Mouse (Mus musculus): Measurements from ENCODE around the gene Nudt2. TPM values are rescaled to one million over a fixed set of nuclear protein-coding genes. Genes with fewer than 3 reads are reported as not detected.
A peak's percentile ranks its signal among the peaks of the same experiment; 100 is the strongest.

Nudt2 gene
- polyA plus RNA-seq, 1 experiment from 2014 or later: 78.5 TPM

GRCm38 (mm10) chr4:41497995-41498845 lies 33.3 kb downstream of the Nudt2 start:
- Histone ChIP-seq H3K9ac (replicated peaks; ENCODE audit: low read depth, low read length) (peak overlapping the region; percentile 7; the same call in 1 of the 2 replicates), H3K27ac (ENCODE audit: low read depth, low read length) (no peak overlapping the region), H3K4me3 (ENCODE audit: low read depth, low read length) (peak overlapping the region; percentile 25), H3K27me3 (ENCODE audit: control insufficient read depth, insufficient read depth, low read length) (peaks cover 27% of the 10 kb centered on the region), H3K9me3 (ENCODE audit: control insufficient read depth, low read length) (no peaks in the 10 kb centered on the region), H3K4me2 (ENCODE audit: low read depth, low read length) (peak overlapping the region; percentile 52), H3K36me3 (ENCODE audit: control insufficient read depth, insufficient read depth, low read length) (no peaks in the 10 kb centered on the region), H3K4me1 (ENCODE audit: control insufficient read depth, insufficient read depth, low read length) (peaks cover 22% of the 10 kb centered on the region; the same call in 1 of the 2 replicates)
- no peak for ATAC-seq (ENCODE audit: low read depth)
- 10% methylated on average over 70 of the region's 72 CpGs for WGBS

- Histone ChIP-seq H3K4me3 (ENCODE audit: low read depth, low read length) (peak overlapping the region; percentile 25), H3K9ac (replicated peaks; ENCODE audit: low read depth, low read length) (peak overlapping the region; percentile 28; the same call in 1 of the 2 replicates), H3K4me1 (ENCODE audit: control insufficient read depth, insufficient read depth, low read length) (peaks cover 22% of the 10 kb centered on the region; the same call in 1 of the 2 replicates), H3K9me3 (ENCODE audit: control insufficient read depth, low read length) (no peaks in the 10 kb centered on the region), H3K27ac (ENCODE audit: low read depth, low read length) (no peak overlapping the region), H3K27me3 (ENCODE audit: control insufficient read depth, insufficient read depth, low read length) (peaks cover 27% of the 10 kb centered on the region), H3K4me2 (ENCODE audit: low read depth, low read length) (peak overlapping the region; percentile 52), H3K36me3 (ENCODE audit: control insufficient read depth, insufficient read depth, low read length) (no peaks in the 10 kb centered on the region)
- no peak for ATAC-seq (ENCODE audit: low read depth)
- 5% methylated on average over 43 of the region's 43 CpGs for WGBS
Measured at GRCm38 (mm10) chr4:41498921-41499391, 34.0 kb downstream of the Nudt2 start.

DNA sequence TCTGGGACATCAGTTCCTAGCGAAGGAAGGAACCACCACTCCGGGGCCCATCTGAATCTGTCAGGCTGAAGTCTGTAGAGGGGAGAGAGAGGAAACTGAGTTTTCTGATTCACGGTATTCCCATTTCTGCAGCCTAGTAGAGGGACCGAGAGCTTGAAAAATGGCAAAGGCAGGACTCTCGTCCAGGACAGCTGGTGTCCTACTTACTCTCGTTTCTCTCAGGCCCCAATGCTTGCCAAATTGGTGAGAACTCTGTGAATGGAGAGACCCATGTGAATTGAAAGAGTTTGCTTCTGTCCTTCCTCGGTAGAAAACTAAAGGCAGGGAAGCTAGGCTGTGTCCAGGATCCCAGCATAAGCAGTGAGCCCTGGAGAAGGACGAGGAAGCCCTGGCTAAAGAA lies 34.7 kb downstream of the Nudt2 start:
- Histone ChIP-seq H3K9me3 (ENCODE audit: control insufficient read depth, low read length) (no peaks in the 10 kb centered on the region), H3K27ac (ENCODE audit: low read depth, low read length) (no peak overlapping the region), H3K9ac (replicated peaks; ENCODE audit: low read depth, low read length) (no peak overlapping the region), H3K27me3 (ENCODE audit: control insufficient read depth, insufficient read depth, low read length) (peaks cover 27% of the 10 kb centered on the region), H3K4me1 (ENCODE audit: control insufficient read depth, insufficient read depth, low read length) (peaks cover 22% of the 10 kb centered on the region; the same call in 1 of the 2 replicates), H3K4me3 (ENCODE audit: low read depth, low read length) (no peak overlapping the region), H3K36me3 (ENCODE audit: control insufficient read depth, insufficient read depth, low read length) (no peaks in the 10 kb centered on the region), H3K4me2 (ENCODE audit: low read depth, low read length) (peak overlapping the region; percentile 52; the same call in 1 of the 2 replicates)
- WGBS: 52% methylated on average over 8 of the region's 8 CpGs
- ATAC-seq (ENCODE audit: low read depth): no peak

- peaks cover 22% of the 10 kb centered on the region; the same call in 1 of the 2 replicates for H3K4me1 ChIP-seq (ENCODE audit: control insufficient read depth, insufficient read depth, low read length)
- WGBS: 66% methylated on average over 4 of the region's 4 CpGs
- no peak overlapping the region for H3K4me2 ChIP-seq (ENCODE audit: low read depth, low read length)
- no peaks in the 10 kb centered on the region for H3K36me3 ChIP-seq (ENCODE audit: control insufficient read depth, insufficient read depth, low read length)
- H3K4me3 ChIP-seq (ENCODE audit: low read depth, low read length): no peak overlapping the region
- H3K9me3 ChIP-seq (ENCODE audit: control insufficient read depth, low read length): no peaks in the 10 kb centered on the region
- no peak overlapping the region for H3K9ac ChIP-seq (replicated peaks; ENCODE audit: low read depth, low read length)
- no peak for ATAC-seq (ENCODE audit: low read depth)
- peaks cover 25% of the 10 kb centered on the region for H3K27me3 ChIP-seq (ENCODE audit: control insufficient read depth, insufficient read depth, low read length)
- H3K27ac ChIP-seq (ENCODE audit: low read depth, low read length): no peak overlapping the region
Measured at GRCm38 (mm10) chr4:41500787-41501186, 35.8 kb downstream of the Nudt2 start.

DNA sequence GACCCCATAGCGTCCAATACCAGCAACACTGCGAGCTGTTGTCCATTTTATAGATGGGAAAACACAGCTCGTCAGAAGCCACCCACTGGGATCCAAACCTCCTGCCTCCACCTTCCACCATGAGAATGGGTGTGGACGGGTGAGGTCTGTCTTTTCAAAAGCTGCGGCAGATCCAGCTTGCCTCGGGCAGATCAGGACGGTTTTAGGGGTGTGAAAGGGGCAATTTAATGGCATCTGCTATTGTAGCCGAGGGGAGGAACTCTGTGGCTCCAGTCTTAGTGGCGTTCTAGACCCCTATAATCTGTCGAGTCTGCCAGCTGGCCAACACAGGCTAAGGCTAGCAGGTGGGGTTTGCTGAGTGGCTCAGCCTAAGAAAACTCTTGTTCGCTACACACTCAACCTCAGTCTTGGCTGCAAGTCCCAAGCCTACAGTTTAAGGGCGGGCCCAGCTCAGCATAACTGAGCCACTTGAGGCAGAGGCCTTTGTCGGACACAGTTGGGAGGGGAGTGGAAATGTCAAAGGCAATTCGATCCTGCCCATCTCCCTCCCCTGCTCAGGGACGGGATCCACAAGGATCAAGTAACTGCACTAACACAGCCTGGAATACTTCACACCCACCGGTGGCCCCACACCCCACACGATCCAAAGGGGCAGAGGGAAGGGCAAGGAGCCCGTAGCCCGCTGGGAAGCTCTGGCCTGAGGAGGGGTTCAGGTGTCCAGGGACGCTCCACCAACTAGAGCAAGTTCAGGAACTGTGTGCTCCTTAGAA lies 37.4 kb downstream of the Nudt2 start:
- peak overlapping the region; percentile 23 for H3K4me3 ChIP-seq (ENCODE audit: low read depth, low read length)
- peaks cover 25% of the 10 kb centered on the region for H3K27me3 ChIP-seq (ENCODE audit: control insufficient read depth, insufficient read depth, low read length)
- peak overlapping the region; percentile 48 for H3K4me2 ChIP-seq (ENCODE audit: low read depth, low read length)
- peaks cover 29% of the 10 kb centered on the region; the same call in 1 of the 2 replicates for H3K4me1 ChIP-seq (ENCODE audit: control insufficient read depth, insufficient read depth, low read length)
- H3K27ac ChIP-seq (ENCODE audit: low read depth, low read length): no peak overlapping the region
- H3K36me3 ChIP-seq (ENCODE audit: control insufficient read depth, insufficient read depth, low read length): no peaks in the 10 kb centered on the region
- peak; percentile 18; the same call in 1 of the 2 replicates for ATAC-seq (ENCODE audit: low read depth)
- H3K9ac ChIP-seq (replicated peaks; ENCODE audit: low read depth, low read length): no peak overlapping the region
- H3K9me3 ChIP-seq (ENCODE audit: control insufficient read depth, low read length): no peaks in the 10 kb centered on the region
- 6% methylated on average over 20 of the region's 20 CpGs for WGBS

DNA sequence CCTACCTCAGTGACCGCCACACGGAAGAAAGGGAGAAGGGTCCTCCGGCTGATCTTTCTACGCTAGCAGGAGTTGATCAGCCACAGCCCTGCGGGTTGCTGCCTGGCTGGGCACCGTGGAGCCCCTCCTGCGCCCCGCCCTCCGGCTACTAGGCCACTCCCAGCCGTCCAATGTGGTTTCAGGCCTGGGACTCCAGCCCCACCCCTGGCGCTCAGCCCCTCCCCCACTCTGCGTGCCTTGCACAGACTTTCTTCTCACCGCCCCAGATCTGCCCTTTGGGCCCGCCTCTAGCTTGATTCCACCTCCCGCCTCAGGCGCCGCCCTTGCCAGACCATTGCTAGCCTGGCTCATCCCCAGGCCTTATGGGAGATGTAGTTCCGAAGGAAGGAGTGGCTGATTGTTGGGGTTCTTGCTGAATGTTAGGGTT lies 38.0 kb downstream of the Nudt2 start, which contains the start of gene AI464131:
Gene AI464131 (minus strand): TSS at position 91 of the 427 bp plus-strand sequence.
- Histone ChIP-seq H3K27ac (ENCODE audit: low read depth, low read length) (no peak within 1 kb of the TSS), H3K9me3 (ENCODE audit: control insufficient read depth, low read length) (no peaks in the 10 kb centered on the region), H3K27me3 (ENCODE audit: control insufficient read depth, insufficient read depth, low read length) (peaks cover 21% of the 10 kb centered on the region), H3K4me3 (ENCODE audit: low read depth, low read length) (peak within 1 kb of the TSS; percentile 23), H3K4me1 (ENCODE audit: control insufficient read depth, insufficient read depth, low read length) (peaks cover 27% of the 10 kb centered on the region; the same call in 1 of the 2 replicates), H3K36me3 (ENCODE audit: control insufficient read depth, insufficient read depth, low read length) (no peaks in the 10 kb centered on the region), H3K9ac (replicated peaks; ENCODE audit: low read depth, low read length) (no peak within 1 kb of the TSS), H3K4me2 (ENCODE audit: low read depth, low read length) (peak within 1 kb of the TSS; percentile 48)
- 2% methylated on average over 18 of the region's 18 CpGs for WGBS
- ATAC-seq (ENCODE audit: low read depth): peak; percentile 86

GRCm38 (mm10) chr4:41504325-41504724 lies 39.4 kb downstream of the Nudt2 start:
- H3K9ac ChIP-seq (replicated peaks; ENCODE audit: low read depth, low read length): no peak overlapping the region
- H3K4me3 ChIP-seq (ENCODE audit: low read depth, low read length): no peak overlapping the region
- no peak overlapping the region for H3K27ac ChIP-seq (ENCODE audit: low read depth, low read length)
- ATAC-seq (ENCODE audit: low read depth): no peak
- H3K4me2 ChIP-seq (ENCODE audit: low read depth, low read length): no peak overlapping the region
- H3K4me1 ChIP-seq (ENCODE audit: control insufficient read depth, insufficient read depth, low read length): peaks cover 15% of the 10 kb centered on the region; the same call in 1 of the 2 replicates
- no peaks in the 10 kb centered on the region for H3K36me3 ChIP-seq (ENCODE audit: control insufficient read depth, insufficient read depth, low read length)
- 76% methylated on average over 5 of the region's 5 CpGs for WGBS
- no peaks in the 10 kb centered on the region for H3K9me3 ChIP-seq (ENCODE audit: control insufficient read depth, low read length)
- peaks cover 8% of the 10 kb centered on the region for H3K27me3 ChIP-seq (ENCODE audit: control insufficient read depth, insufficient read depth, low read length)

DNA sequence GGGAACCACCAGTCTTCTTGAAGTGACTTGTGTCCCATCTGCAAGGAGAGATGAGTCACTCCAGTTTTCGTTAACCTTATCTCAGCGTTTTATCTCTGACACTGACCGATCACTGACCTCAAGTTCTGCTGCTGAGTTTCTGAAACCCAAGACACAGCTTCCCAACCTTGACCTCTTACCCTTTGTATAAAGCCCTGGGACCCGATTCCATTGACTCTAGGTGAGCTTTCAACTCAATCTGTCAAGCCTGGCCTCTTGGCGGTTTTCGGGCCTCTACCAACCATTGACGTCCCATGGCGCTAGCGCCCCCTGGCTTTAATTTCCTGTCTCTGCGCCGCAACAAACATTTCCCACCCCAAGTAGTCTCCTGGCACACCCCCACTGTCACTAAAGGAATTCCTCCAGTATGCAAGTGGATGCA lies 40.2 kb downstream of the Nudt2 start:
- ATAC-seq (ENCODE audit: low read depth): no peak
- no peak overlapping the region for H3K9ac ChIP-seq (replicated peaks; ENCODE audit: low read depth, low read length)
- H3K4me3 ChIP-seq (ENCODE audit: low read depth, low read length): no peak overlapping the region
- peaks cover 15% of the 10 kb centered on the region; the same call in 1 of the 2 replicates for H3K4me1 ChIP-seq (ENCODE audit: control insufficient read depth, insufficient read depth, low read length)
- no peak overlapping the region for H3K4me2 ChIP-seq (ENCODE audit: low read depth, low read length)
- 51% methylated on average over 11 of the region's 11 CpGs for WGBS
- H3K36me3 ChIP-seq (ENCODE audit: control insufficient read depth, insufficient read depth, low read length): no peaks in the 10 kb centered on the region
- H3K9me3 ChIP-seq (ENCODE audit: control insufficient read depth, low read length): no peaks in the 10 kb centered on the region
- peaks cover 3% of the 10 kb centered on the region; the same call in 1 of the 2 replicates for H3K27me3 ChIP-seq (ENCODE audit: control insufficient read depth, insufficient read depth, low read length)
- no peak overlapping the region for H3K27ac ChIP-seq (ENCODE audit: low read depth, low read length)
